Mouse (Mus musculus) neutrophil, adult 5-6 weeks (primary cell): ENCODE data around the gene Cldn22. TPM values are rescaled to one million over a fixed set of nuclear protein-coding genes. Genes with fewer than 3 reads are reported as not detected.
"Not testable (repeated sequence)": the region's sequence is repeated elsewhere in the genome, so short reads cannot be mapped to it uniquely, and the experiment has no call there.

Experiments used
- ATAC-seq: fragments of 151-379, 151-347 bp; 2 replicates; pipeline ENCODE4 v1.8.0; 2017; ENCODE audit warnings: mild to moderate bottlenecking, moderate TSS enrichment; ENCODE audit not compliant: insufficient number of reproducible peaks, poor library complexity, low FRiP score, severe bottlenecking; ENCODE audit errors: extremely low read depth
- total RNA-seq: library from RNA; stranded (forward); fragments of 200-1000 nt; gene quantifications from 2 replicates; pipeline ENCODE4 v1.2.3, GENCODE M21; 2017

Gene Cldn22
- not detected in 2 replicates for total RNA-seq

DNA sequence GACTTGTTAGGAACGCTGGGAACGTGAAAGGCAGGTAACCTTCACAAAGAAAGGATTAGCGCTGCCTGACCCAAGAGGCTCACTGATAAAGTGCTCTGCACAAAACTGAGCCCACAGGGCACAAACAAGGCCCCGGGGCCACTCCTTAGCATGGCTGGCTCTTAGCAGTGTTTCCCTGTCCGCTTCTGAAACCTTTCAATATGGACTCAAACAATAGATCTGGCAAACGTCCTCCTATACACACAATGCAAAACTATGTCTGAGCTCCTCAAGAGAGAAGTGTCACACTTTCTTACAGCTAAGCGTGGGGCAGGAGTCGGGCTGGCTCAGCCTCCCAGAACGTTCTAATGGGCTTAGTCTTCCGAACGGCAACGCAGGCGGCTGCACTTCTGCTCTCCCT, at the start of gene Cldn22:
Gene Cldn22, plus strand, starts transcription at position 301 of the 400 bp plus-strand sequence.
- no peak for ATAC-seq

DNA sequence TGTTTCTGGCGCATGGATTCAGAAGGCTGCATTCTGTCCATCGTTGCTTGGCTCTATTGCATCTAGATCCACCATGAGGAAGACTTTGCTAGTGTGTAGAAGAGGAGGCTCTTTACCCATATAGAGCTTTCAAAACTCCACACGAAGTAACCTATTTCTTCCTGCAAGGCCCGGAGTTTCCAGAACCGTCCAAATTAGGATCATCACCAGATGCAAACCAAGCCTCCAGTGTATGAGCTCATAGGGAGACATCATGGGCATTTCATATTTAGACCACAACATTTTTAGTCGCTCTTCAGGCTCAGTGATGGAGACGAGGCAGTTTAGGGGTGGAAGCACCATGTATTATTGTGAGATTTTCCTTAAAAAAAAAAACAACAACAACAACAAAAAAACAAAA, 46.9 kb upstream of the Cldn22 start:
- no peak for ATAC-seq

DNA sequence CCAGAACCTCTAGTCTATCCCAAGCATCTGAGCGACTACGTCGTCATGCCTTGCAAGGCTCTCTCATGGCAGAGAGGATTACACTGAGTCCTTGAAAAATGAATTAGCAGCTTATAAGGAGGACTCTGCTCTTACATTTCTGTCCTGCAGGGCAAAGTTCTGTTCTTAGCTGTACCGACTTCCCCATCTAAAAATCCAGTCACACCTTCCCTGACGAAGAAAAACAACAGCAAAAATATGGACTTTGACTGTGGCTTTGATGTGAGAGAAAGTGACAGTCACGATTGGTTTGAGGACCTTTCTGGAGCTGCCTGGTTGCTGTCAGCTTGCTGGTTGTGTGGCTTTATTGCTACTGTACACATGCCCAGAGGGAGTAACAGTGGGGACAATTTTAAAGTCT, 44.7 kb upstream of the Cldn22 start:
- ATAC-seq: no peak

DNA sequence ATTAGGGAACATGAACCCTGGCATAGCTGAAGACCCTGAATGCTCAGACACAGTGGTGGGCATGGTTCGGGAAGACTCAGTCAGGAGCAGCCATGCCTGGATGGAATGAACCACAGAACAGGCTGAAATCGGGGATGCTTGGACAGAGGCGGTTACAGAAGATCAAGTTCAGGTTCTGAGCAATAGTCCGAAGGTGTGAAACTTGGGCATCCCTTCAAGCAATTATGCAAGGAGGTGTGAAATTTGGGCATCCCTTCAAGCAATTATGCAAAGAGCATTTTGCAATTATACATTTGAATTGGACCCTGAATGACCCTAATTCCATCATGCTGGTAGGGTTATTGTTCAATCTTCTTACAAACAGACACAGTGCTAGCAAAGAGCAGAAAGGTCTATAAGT, 42.4 kb upstream of the Cldn22 start:
- no peak for ATAC-seq

DNA sequence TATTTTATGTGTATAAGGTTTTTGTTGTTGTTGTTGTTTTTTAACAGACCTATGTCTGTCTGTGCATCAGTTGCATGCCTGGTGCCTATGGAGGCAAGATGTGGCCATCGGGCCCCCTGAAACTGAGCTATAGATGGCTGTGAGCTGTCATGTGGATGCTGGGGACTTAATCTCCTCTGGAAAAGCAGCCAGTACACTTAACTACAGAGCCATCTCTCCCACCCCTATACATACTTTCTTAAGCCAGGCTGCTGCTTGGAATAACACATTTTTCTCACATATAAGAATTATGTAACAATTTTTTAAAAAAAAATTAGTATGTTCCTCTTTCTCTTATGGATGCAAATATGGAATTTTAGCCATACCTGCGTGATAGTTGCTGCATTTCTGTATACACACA, 40.7 kb upstream of the Cldn22 start:
- ATAC-seq: no peak

DNA sequence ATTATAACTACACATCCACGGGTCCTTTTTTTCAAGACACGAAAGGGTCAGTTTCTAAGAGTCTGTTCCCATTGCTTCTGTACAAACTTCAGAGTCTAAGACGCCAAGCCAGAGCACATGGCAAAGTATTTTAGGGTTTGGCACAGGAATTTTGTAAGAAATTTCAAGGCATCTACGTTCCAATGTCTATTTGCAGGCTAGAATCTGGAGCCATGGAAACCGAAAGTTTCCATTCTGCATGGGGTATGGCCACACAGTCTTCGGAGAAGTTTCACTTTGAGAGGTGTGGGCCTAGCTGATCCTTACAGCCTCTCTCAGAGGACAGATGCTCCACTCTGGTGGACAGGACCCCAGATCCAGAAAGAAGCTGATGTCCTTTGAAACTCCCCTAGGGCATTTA, 40.3 kb upstream of the Cldn22 start:
- no peak for ATAC-seq

DNA sequence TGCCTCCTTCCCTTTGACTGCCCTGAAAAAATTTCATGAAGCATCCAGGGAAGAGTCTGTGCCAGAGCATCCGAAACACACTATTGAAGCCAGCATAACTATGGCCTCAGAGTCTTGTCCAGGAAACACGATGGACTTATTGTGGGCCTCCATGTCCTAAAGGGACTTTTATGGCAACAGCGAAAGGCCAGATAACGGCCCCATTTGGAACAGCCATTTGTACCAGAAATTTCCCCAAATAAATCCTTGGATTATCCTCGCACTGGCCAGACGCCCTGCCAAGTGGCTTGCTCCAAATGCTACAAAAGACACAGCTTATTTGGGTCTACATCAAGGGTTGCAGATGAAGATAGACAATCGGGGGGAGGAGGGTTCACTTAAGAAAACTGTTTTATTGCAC, 39.8 kb upstream of the Cldn22 start:
- no peak for ATAC-seq

DNA sequence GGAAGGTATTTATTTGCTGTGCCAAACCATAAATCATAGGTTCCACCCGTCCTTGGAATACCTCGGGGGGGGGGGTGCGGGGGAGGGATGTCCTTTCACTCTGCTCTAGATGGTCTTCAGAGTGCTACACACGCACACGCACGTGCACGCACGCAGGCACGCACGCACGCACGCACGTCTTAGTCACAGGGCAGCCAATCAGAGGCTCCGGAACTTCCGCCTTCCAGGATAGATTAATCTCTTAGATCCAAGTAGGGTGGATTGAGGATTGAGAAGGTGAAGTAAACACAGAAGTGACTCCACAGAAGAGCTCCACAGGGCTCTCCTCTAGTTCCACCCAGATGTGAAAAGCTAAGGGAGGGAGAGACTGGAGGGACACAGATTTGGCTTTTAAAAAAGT, 38.0 kb upstream of the Cldn22 start:
- ATAC-seq: no peak

DNA sequence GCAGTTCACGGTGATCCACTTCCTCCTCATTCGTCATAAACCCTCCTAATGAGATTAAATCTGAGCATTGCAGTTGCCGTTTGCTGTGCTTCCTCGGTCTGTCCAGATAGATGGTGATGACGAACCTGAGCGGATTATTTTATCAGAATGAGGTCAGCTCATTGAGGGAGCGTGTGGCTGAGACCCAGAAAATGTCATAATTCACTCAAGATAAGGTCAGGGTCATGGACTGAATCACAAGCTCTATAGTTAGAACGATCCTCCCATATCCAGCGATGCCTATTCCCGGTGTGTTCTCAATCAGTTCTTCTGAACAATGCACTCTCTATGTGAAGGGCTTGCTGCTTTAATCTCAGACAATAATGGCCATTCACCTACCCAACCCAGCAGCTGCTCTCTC, 36.6 kb upstream of the Cldn22 start:
- no peak for ATAC-seq

DNA sequence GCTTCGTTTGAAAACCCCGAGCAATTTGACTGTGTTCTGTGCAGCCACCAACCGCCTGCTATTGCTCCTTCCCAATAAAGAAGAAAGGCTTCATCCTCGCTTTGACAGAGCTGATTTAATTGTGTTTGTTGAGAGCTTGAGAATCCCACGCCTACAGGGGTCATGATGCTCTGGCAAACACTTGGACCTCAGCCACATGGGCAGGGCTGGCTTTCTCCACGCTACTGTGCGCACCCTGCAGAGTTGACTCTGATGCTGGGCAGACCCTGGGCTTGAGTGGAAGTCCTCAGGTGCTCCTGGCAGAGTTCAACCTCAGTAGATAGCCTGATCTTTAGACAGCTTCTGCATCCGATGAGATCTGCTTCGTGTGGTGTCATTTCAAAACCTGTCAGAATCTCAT, 32.3 kb upstream of the Cldn22 start:
- no peak for ATAC-seq

DNA sequence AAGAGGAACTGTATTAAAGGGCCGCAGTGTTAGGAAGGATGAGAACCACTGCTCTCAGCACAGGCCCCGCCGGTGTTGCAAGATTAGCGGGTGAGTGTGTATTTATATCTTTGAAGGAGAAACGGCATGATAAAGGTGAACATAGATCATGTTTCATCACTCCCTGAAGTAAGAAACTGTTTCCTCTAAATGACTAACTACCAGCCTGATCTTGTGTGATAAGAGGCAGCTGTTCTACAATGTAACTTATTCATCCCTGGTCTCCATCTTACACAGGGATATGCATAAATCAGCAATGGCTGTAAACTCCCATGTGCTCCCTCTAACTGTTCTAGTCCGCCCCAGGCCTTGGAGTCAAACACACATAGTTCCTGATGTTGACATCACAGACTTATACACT, 24.8 kb upstream of the Cldn22 start:
- ATAC-seq: no peak

DNA sequence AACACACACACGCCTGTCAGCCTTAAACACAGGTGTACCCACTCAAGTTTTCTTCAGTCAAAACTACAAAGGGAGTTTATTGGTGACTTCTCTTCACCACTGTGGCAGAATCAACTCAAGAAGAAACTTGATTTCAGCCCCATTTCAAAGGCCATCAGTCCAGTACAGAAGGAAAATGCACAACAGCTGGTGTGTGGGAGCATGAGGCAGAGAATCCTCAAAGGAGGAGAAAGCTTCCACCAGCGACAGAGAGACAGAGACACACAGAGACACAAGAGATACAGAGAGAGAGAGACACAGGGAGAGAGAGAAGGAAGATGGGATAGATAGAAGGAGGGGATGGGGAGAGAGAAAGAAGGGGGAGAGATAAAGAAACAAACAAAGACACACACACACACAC, 21.9 kb upstream of the Cldn22 start:
- no peak for ATAC-seq

DNA sequence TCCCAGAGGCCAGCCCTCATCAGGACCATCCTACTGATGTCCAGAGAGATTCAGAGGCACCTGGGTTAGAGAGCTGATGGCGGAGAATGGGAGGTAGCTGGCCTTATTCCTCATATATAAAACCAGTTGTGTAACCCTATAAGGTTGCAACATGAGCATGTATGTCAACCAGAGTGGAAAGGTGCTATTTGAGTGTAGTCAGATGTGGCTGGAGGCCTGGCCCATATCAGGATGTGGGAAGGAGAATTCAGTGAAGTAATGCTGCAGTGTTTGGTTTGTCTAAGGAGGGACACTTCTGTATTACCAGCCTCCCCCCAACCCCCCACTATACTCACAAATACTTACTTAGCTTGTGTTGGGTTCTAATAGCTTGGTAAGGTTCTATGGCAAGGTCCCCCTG, 20.0 kb upstream of the Cldn22 start:
- ATAC-seq: no peak

DNA sequence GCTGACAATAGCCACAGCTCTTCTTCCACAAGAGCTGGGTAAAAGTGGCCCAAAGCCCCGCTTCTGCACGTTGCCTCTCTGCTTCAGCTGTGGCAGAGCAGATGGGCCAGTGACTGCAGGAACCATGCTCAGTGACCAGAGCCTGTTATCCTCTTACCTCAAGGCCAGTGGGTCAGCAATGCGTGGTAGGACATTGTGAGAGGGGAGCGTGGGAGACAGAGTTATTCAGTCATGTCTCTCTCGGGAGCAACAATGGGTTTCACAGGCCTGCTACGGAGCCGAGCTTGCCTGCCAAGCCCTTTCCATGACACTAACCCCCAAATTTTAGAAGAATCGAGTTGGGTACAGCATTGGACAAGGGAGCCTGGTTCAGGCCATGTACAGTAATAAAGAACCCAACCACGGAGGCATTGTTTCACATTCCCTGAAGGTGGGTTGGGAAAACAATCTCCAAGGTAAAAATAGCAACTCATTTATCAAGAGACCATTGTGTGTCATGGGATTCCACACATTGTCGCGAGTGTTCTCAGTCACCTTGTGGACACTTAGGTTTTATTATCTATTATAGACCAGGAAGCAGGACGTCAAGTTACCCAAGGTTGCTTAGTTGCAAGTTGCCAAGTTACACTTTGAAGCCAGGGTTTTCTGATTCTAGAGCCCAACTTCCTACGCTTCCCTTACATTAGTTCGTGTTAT, 14.2 kb upstream of the Cldn22 start:
- no peak for ATAC-seq

DNA sequence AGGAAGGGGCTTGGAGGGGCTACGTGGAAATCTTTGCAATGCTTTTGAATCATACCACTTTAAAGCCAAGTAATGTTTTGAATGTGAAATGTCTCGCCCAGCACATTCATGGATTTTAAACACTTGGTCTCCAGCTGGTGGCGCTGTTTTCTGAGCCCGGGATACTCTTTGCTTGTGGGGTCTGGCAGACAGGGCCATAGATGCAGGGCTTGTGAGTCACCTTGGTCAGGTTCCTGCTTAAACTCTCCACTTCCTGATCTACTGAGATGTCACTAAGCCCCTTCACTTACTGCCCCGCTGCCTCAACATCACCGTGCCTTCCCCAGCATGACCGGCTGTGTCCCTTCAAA, 13.6 kb upstream of the Cldn22 start:
- ATAC-seq: no peak

DNA sequence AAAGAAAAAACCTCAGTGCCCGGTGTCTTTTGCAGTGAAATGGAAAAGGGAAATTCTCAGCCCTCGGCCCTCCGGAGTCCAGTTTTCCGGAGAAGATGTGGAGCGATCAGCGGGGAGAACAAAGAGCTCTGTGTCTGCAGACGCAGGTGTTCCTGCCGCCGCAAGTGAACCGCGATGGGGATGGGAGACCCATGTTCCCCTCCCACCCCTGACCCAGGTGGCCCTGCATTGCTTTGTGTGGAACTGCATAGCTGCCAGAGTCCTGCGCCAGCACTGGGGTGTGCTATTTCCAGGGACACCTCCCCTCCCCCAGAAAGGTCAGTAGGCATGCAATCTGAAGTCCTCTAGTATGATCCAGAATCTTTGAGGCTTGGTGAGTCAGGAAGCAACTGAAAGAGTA, 13.1 kb upstream of the Cldn22 start:
- ATAC-seq: no peak

DNA sequence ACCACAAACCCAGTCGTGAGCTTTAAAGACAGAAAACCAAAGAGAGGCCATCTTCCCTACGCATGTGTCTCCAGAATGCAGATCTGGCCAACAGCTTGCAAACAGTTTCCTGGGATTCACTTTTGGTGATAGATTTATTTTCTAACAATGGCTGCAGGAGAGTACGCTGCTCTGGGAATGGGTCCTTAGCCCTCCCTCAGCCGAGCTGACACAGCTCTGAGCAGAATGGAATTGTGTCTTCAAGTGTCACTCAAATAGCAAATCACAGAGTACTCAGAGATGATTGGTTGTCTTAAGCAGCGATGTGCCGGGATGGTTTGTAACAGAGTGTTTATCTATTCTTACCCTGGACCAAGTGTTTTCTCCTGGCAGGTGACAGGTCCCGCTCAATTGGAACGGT, 5.2 kb upstream of the Cldn22 start:
- ATAC-seq: no peak

DNA sequence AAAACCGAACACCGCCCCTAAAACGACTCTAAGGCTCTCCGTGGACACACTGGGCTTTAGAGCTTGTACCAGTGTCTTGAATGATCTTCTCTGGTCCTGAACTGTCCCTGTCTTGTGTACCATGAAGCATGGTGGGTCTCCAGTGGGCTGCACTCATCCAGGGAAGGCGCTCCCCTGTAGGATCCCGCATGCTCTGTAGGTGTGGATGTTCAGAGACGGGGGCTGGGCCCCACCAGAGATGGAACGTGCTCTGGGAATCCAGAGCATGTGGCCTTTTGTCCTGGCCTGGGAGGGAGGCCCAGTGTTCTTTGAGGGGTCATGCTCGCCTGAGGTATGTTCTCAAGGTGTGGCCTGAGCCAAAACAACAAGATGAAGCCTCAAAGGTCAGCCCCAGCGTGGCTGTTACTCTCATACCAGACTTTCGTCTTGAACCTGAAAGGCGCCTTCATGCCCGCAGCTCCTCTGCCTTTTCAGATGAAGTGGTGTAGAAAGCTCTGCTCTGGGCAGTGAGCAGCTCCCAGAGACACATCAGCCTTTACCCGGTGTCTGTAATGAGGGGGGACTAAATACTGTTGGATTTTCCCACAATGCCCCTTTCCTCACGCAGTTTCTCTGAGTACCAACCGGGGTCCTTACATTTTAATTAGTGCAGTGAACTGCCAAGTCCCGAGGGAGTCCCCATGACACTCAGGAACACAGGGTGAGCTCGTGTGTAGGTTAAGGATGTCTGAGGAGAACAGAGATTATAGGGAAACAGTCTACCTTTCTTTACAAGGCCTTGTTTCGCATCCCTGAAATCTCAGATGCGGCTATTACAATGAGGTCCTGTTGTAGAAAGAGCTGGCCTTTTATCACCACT, 3.1 kb upstream of the Cldn22 start:
- ATAC-seq: no peak

DNA sequence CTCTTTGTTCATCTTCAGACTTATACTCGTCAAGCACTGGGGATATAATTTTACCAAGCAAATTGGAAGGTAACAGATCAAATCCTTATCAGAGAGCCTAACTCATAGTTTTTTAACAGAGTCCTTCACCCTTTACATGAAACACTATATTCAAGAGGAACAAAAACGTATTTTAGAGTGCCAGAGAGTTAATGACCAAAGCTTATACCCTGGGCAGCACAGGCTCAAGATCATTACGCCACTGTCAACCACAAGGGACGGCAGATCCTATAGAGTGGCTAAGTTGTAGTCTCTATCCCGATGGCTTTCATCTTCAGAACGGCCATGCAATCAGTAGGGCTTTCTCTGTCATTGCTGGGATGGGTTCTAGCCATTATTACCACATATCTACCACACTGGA, 2.4 kb upstream of the Cldn22 start, which contains the start of gene Cldn24:
Gene Cldn24, plus strand, starts transcription at position 301 of the 400 bp plus-strand sequence.
- no peak for ATAC-seq

DNA sequence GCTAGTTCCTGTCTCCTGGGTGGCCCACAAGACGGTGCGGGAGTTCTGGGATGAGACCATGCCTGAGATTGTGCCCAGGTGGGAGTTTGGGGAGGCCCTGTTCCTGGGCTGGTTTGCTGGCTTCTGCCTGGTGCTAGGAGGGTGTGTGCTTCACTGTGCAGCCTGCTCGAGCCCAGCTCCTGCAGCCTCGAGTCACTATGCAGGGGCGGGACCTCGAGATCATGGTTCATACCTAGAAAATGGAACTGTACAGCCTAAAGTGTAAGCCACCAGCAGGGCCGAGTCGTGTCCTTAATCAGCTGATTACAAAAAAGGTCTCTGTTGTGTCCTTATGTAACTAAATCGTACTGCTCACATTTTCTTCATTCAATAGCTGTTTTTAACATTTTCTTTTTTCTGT, 1.7 kb upstream of the Cldn22 start:
- not testable (repeated sequence) for ATAC-seq

DNA sequence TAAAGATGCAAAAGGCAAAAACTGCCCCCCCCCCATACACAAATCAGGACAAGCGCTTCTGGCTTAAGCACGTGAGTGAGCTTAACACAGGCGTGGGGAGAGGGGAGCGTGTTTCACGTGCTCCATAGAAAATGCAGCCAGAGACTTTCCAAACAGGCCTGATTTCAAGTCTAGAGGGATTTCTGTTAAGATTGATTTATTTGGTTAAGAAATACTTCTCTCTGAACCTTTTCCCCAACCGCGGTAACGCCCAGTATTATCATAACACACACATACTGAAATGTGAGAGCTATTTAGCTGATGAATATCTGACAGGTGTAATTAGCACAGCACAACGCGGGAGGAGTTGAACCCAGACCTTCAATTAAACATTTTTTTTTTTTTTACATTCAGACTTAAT, 505 bp upstream of the Cldn22 start:
- no peak for ATAC-seq
